Comparison of ENCODE assay signal across 8 mouse cellular contexts in the genomic region with DNA sequence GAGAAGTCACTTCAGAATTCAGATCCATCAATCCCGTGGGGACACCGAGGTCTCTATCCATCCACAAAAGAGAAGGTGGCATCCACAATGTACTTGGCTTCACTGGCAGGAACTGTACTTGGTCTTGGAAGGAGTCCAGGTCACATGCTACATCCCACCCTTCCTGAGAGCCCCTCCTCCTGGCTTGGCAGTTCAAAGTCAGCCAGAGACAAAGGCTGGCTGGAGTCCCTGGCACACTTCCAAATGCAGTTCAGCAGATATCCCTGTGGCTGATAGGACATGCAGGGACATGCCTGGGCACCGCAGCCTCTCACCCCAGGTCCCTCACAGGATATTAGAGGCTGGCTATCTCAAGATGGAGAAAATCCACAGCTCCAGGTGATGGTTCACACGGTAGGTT. TPM values are rescaled to one million over a fixed set of nuclear protein-coding genes. Genes with fewer than 3 reads are reported as not detected.
DNase-seq lines count a peak whose midpoint lies in the region; ATAC-seq and TF ChIP-seq lines count a peak whose summit lies in the region.

No protein-coding gene starts in this region.

- no peaks in the 10 kb centered on the region for H3K27me3 ChIP-seq in cerebellum, adult 2 months (ENCODE audit: control insufficient read depth, insufficient read depth, low read length)
- H3K27me3 ChIP-seq in intestine, embryonic 15.5 days (replicated peaks), result no peaks in the 10 kb centered on the region
- no peaks in the 10 kb centered on the region for H3K27me3 ChIP-seq in small intestine, adult 2 months (ENCODE audit: control insufficient read depth, insufficient read depth, low read length)

- H3K9ac ChIP-seq in intestine, embryonic 15.5 days, result no peak overlapping the region

- DNase-seq in retina, postnatal 1 day, result peak; percentile 91
- no peak for DNase-seq in retina, embryonic 14.5 days (ENCODE audit: low spot score)
- DNase-seq in cerebellum, adult 2 months, result peak; percentile 52 to 66
- DNase-seq in gastrocnemius, postnatal 25 days, result peak; percentile 70
- peak; percentile 88 to 93 for DNase-seq in lung, adult 18-20 months

- no peak for TF ChIP-seq CTCF in cerebellum, adult 2 months (IDR thresholded peaks at IDR 0.05; ENCODE audit: borderline replicate concordance, insufficient read depth, low read depth, low read length)
- TF ChIP-seq CTCF in small intestine, adult 2 months (IDR thresholded peaks at IDR 0.05; ENCODE audit: extremely low read depth, insufficient read length, insufficient replicate concordance, low read depth, low read length), result no peak

- no peak overlapping the region for H3K27ac ChIP-seq in cerebellum, adult 2 months (ENCODE audit: insufficient read depth, low read length)
- peak overlapping the region; percentile 67 for H3K27ac ChIP-seq in intestine, embryonic 15.5 days
- H3K27ac ChIP-seq in small intestine, adult 2 months (ENCODE audit: insufficient read depth, low read depth, low read length), result peak overlapping the region; percentile 71

- H3K4me3 ChIP-seq in cerebellum, adult 2 months (replicated peaks; ENCODE audit: insufficient read depth, low read depth, low read length), result no peak overlapping the region
- no peak overlapping the region for H3K4me3 ChIP-seq in intestine, embryonic 15.5 days (replicated peaks)
- H3K4me3 ChIP-seq in small intestine, adult 2 months (ENCODE audit: low read depth, low read length), result no peak overlapping the region

- H3K4me1 ChIP-seq in cerebellum, adult 2 months (ENCODE audit: control insufficient read depth, insufficient read depth, low read length), result peaks cover 7% of the 10 kb centered on the region; the same call in 1 of the 2 replicates
- peaks cover 49% of the 10 kb centered on the region for H3K4me1 ChIP-seq in intestine, embryonic 15.5 days (replicated peaks)
- peaks cover 36% of the 10 kb centered on the region for H3K4me1 ChIP-seq in small intestine, adult 2 months (ENCODE audit: control insufficient read depth, insufficient read depth, insufficient read length, low read length)

- TF ChIP-seq POLR2A in cerebellum, adult 2 months (IDR thresholded peaks at IDR 0.05; ENCODE audit: borderline replicate concordance, insufficient read depth, low read length), result no peak
- TF ChIP-seq POLR2A in small intestine, adult 2 months (IDR thresholded peaks at IDR 0.05; ENCODE audit: low read depth, low read length), result no peak

- ATAC-seq in intestine, embryonic 15.5 days, result peak; percentile 81
- no peak for ATAC-seq in inflammation-experienced regulatory T-cells, adult 6 months

- H3K36me3 ChIP-seq in intestine, embryonic 15.5 days, result 0 out of 2 replicates have a peak, but pooled peaks cover 11% of the 10 kb centered on the region
- H3K36me3 ChIP-seq in small intestine, adult 2 months (ENCODE audit: control insufficient read depth, insufficient read depth, low read length), result peaks cover 30% of the 10 kb centered on the region

- H3K9me3 ChIP-seq in intestine, embryonic 15.5 days, result no peaks in the 10 kb centered on the region

- H3K4me2 ChIP-seq in intestine, embryonic 15.5 days (replicated peaks), result no peak overlapping the region; the same call in 1 of the 2 replicates

- 12% methylated on average over 4 of the region's 4 CpGs for WGBS in cerebellum, adult 2 months
- 56% methylated on average over 4 of the region's 4 CpGs for WGBS in intestine, embryonic 15.5 days
- WGBS in small intestine, adult 2 months, result 11% methylated on average over 4 of the region's 4 CpGs

RNA-seq across cellular contexts. Expression of a gene that starts 10.9 kb away (rescaled TPM):
- polyA plus RNA-seq in cerebellum, adult 2 months (2012; rRNA removed), result 28.3 and 32.5 TPM in 2 replicates
- 10 to 100 TPM; 18.6 to 22.6 TPM for total RNA-seq in gastrocnemius, postnatal 25 days (2021)
- polyA plus RNA-seq in intestine, embryonic 15.5 days (2015; fragmentation: Nextera tagmentation; extraction: Ambion mirVana), result 58.0 and 74.2 TPM in 2 replicates
- polyA plus RNA-seq in small intestine, adult 2 months (2012; rRNA removed), result 49.5 and 129 TPM in 2 replicates
- polyA plus RNA-seq in inflammation-experienced regulatory T-cells, adult 6 months (2017; shearing (Covaris generic)), result 1 to 10 TPM; 3.8 to 6.4 (median 4.8) TPM

RNA-seq across cellular contexts. Expression of a gene that starts 17.1 kb away (rescaled TPM):
- 0.28 and 0.51 TPM in 2 replicates for polyA plus RNA-seq in cerebellum, adult 2 months (2012; rRNA removed)
- under 1 TPM in 1 of 2 experiments, not detected in 1; 0.33 TPM for total RNA-seq in gastrocnemius, postnatal 25 days (2021)
- polyA plus RNA-seq in intestine, embryonic 15.5 days (2015; fragmentation: Nextera tagmentation; extraction: Ambion mirVana), result 2.3 and 2.9 TPM in 2 replicates
- polyA plus RNA-seq in small intestine, adult 2 months (2012; rRNA removed), result 4.1 and 6.7 TPM in 2 replicates
- not detected for polyA plus RNA-seq in inflammation-experienced regulatory T-cells, adult 6 months (2017; shearing (Covaris generic))

RNA-seq across cellular contexts. Expression of a gene that starts 23.7 kb away (rescaled TPM):
- polyA plus RNA-seq in cerebellum, adult 2 months (2012; rRNA removed), result 113 and 117 TPM in 2 replicates
- total RNA-seq in gastrocnemius, postnatal 25 days (2021), result 10 to 100 TPM; 57.7 to 66.0 TPM
- polyA plus RNA-seq in intestine, embryonic 15.5 days (2015; fragmentation: Nextera tagmentation; extraction: Ambion mirVana), result 286 and 323 TPM in 2 replicates
- polyA plus RNA-seq in small intestine, adult 2 months (2012; rRNA removed), result 109 and 152 TPM in 2 replicates
- polyA plus RNA-seq in inflammation-experienced regulatory T-cells, adult 6 months (2017; shearing (Covaris generic)), result 100 to 1,000 TPM in 1 of 3 experiments, 10 to 100 TPM in 2; 79.0 to 128 (median 97.8) TPM

RNA-seq across cellular contexts. Expression of a gene that starts 33.4 kb away (rescaled TPM):
- 0.30 and 0.33 TPM in 2 replicates for polyA plus RNA-seq in cerebellum, adult 2 months (2012; rRNA removed)
- under 1 TPM; 0.54 to 0.56 TPM for total RNA-seq in gastrocnemius, postnatal 25 days (2021)
- polyA plus RNA-seq in intestine, embryonic 15.5 days (2015; fragmentation: Nextera tagmentation; extraction: Ambion mirVana), result 2.4 and 2.5 TPM in 2 replicates
- polyA plus RNA-seq in small intestine, adult 2 months (2012; rRNA removed), result 6.7 and 7.1 TPM in 2 replicates
- 1 to 10 TPM in 1 of 3 experiments, under 1 TPM in 2; 0.47 to 3.8 (median 0.71) TPM for polyA plus RNA-seq in inflammation-experienced regulatory T-cells, adult 6 months (2017; shearing (Covaris generic))

RNA-seq across cellular contexts. Expression of a gene that starts 40.7 kb away (rescaled TPM):
- 172 and 181 TPM in 2 replicates for polyA plus RNA-seq in cerebellum, adult 2 months (2012; rRNA removed)
- total RNA-seq in gastrocnemius, postnatal 25 days (2021), result 10 to 100 TPM; 15.4 to 20.0 TPM
- polyA plus RNA-seq in intestine, embryonic 15.5 days (2015; fragmentation: Nextera tagmentation; extraction: Ambion mirVana), result 86.9 and 91.7 TPM in 2 replicates
- polyA plus RNA-seq in small intestine, adult 2 months (2012; rRNA removed), result 81.7 and 138 TPM in 2 replicates
- 10 to 100 TPM in 2 of 3 experiments, 1 to 10 TPM in 1; 2.6 to 16.2 (median 14.7) TPM for polyA plus RNA-seq in inflammation-experienced regulatory T-cells, adult 6 months (2017; shearing (Covaris generic))
